ENCODE assay signal across 10 mouse cellular contexts in genomic region chr3:81922910-81923309, GRCm38 (mm10). TPM values are rescaled to one million over a fixed set of nuclear protein-coding genes. Genes with fewer than 3 reads are reported as not detected.
A peak's percentile ranks its signal among the peaks of the same experiment; 100 is the strongest.
DNase-seq lines count a peak whose midpoint lies in the region; ATAC-seq and TF ChIP-seq lines count a peak whose summit lies in the region.
"Had no signal": no experiment of that assay in that cellular context is flagged by ENCODE, and none has a peak within 500 bp of the region (broad histone marks: within the 10 kb centered on the region; RNA-seq: fewer than 3 reads in every experiment).

No protein-coding gene starts in this region.

- no peak overlapping the region; the same call in 1 of the 2 replicates for H3K9ac ChIP-seq in lung, embryonic 14.5 days
- no peak overlapping the region for H3K9ac ChIP-seq in hindbrain, postnatal 0 days (replicated peaks; ENCODE audit: low read length)
- no peak overlapping the region for H3K9ac ChIP-seq in neural tube, embryonic 13.5 days

- WGBS in lung, embryonic 14.5 days, result 14% methylated on average over 4 of the region's 4 CpGs
- WGBS in lung, adult 2 months, result 21% methylated on average over 4 of the region's 4 CpGs
- 28% methylated on average over 4 of the region's 4 CpGs for WGBS in hindbrain, postnatal 0 days
- WGBS in neural tube, embryonic 13.5 days, result 64% methylated on average over 4 of the region's 4 CpGs

- TF ChIP-seq CTCF in lung, embryonic 14.5 days (IDR thresholded peaks at IDR 0.05; ENCODE audit: low read depth), result peak; percentile 23
- no peak for TF ChIP-seq CTCF in lung, adult 2 months (IDR thresholded peaks at IDR 0.05; ENCODE audit: insufficient read depth, low read length)
- peak; percentile 29; the same call in 1 of the 2 replicates for TF ChIP-seq CTCF in hindbrain, postnatal 0 days (IDR thresholded peaks at IDR 0.05; ENCODE audit: low read depth)

- H3K4me2 ChIP-seq in lung, embryonic 14.5 days, result no peak overlapping the region
- no peak overlapping the region for H3K4me2 ChIP-seq in hindbrain, postnatal 0 days (ENCODE audit: low read depth, low read length)
- no peak overlapping the region for H3K4me2 ChIP-seq in neural tube, embryonic 13.5 days

- H3K9me3 ChIP-seq in lung, embryonic 14.5 days (ENCODE audit: low read depth, low read length), result no peaks in the 10 kb centered on the region
- no peaks in the 10 kb centered on the region for H3K9me3 ChIP-seq in hindbrain, postnatal 0 days (ENCODE audit: low read length)
- no peaks in the 10 kb centered on the region for H3K9me3 ChIP-seq in neural tube, embryonic 13.5 days

- no peak for TF ChIP-seq POLR2A in lung, adult 2 months (IDR thresholded peaks at IDR 0.05; ENCODE audit: borderline replicate concordance, extremely low read depth, low read depth, low read length)

- no peak overlapping the region for H3K27ac ChIP-seq in lung, embryonic 14.5 days (ENCODE audit: low read depth)
- H3K27ac ChIP-seq in hindbrain, postnatal 0 days, result peak overlapping the region; percentile 12; the same call in 1 of the 2 replicates
- H3K27ac ChIP-seq in neural tube, embryonic 13.5 days (replicated peaks), result no peak overlapping the region

- ATAC-seq in CD4-positive, CD25-positive, alpha-beta regulatory T cell, adult 4 months, result no peak
- ATAC-seq in lung, embryonic 14.5 days (ENCODE audit: insufficient read depth), result peak; percentile 81; the same call in 1 of the 2 replicates
- peak; percentile 86 for ATAC-seq in hindbrain, postnatal 0 days
- peak; percentile 25; the same call in 1 of the 2 replicates for ATAC-seq in neural tube, embryonic 13.5 days (ENCODE audit: low read depth)

- H3K4me3 ChIP-seq in lung, embryonic 14.5 days (ENCODE audit: low read depth, low read length), result no peak overlapping the region
- no peak overlapping the region for H3K4me3 ChIP-seq in lung, adult 2 months (replicated peaks; ENCODE audit: extremely low read depth, low read depth, low read length)
- H3K4me3 ChIP-seq in hindbrain, postnatal 0 days (ENCODE audit: low read length), result no peak overlapping the region
- no peak overlapping the region for H3K4me3 ChIP-seq in neural tube, embryonic 13.5 days

- no peaks in the 10 kb centered on the region for H3K36me3 ChIP-seq in lung, embryonic 14.5 days (ENCODE audit: insufficient read depth)
- H3K36me3 ChIP-seq in hindbrain, postnatal 0 days (ENCODE audit: insufficient read depth, low read length), result no peaks in the 10 kb centered on the region
- no peaks in the 10 kb centered on the region for H3K36me3 ChIP-seq in neural tube, embryonic 13.5 days

- H3K27me3 ChIP-seq in lung, embryonic 14.5 days (ENCODE audit: insufficient read depth, low read length), result no peaks in the 10 kb centered on the region
- no peaks in the 10 kb centered on the region for H3K27me3 ChIP-seq in hindbrain, postnatal 0 days (ENCODE audit: insufficient read depth, low read length)
- no peaks in the 10 kb centered on the region for H3K27me3 ChIP-seq in neural tube, embryonic 13.5 days

- peak; percentile 25 for DNase-seq in CD4-positive, CD25-positive, alpha-beta regulatory T cell, adult 2 months (ENCODE audit: low read depth, low spot score)
- peak; percentile 52 for DNase-seq in lung, embryonic 14.5 days
- DNase-seq in lung, adult 2 months, result no peak
- peak; percentile 63 for DNase-seq in hindbrain, postnatal 0 days (ENCODE audit: low spot score)
- DNase-seq in testis, postnatal 14 days (ENCODE audit: low spot score), result no peak
- DNase-seq in kidney, postnatal 4 days, result no peak
- DNase-seq: kidney, adult 9 months had no signal

- H3K4me1 ChIP-seq in lung, embryonic 14.5 days (ENCODE audit: insufficient read depth), result no peaks in the 10 kb centered on the region
- no peaks in the 10 kb centered on the region for H3K4me1 ChIP-seq in lung, adult 2 months (ENCODE audit: control insufficient read depth, insufficient read depth, low read length)
- no peaks in the 10 kb centered on the region for H3K4me1 ChIP-seq in hindbrain, postnatal 0 days (ENCODE audit: insufficient read depth, low read length)
- H3K4me1 ChIP-seq in neural tube, embryonic 13.5 days (replicated peaks), result no peaks in the 10 kb centered on the region

RNA-seq across cellular contexts. Expression of gene Ctso, which starts 9.5 kb away (rescaled TPM):
- polyA plus RNA-seq in CD4-positive, CD25-positive, alpha-beta regulatory T cell, adult 4 months (2017; shearing (Covaris generic)), result 10 to 100 TPM; 53.2 to 62.3 TPM
- polyA plus RNA-seq in lung, embryonic 14.5 days (2014; fragmentation: Nextera tagmentation; extraction: Ambion mirVana), result 15.0 and 15.3 TPM in 2 replicates
- 9.5 and 16.7 TPM in 2 replicates for polyA plus RNA-seq in lung, adult 2 months (2012; rRNA removed)
- total RNA-seq in hindbrain, postnatal 0 days (2014; rRNA removed), result 12.3 and 15.4 TPM in 2 replicates
- 23.6 and 26.7 TPM in 2 replicates for polyA plus RNA-seq in hindbrain, postnatal 0 days (2015; fragmentation: Nextera tagmentation; extraction: Ambion mirVana)
- polyA plus RNA-seq in neural tube, embryonic 13.5 days (2015; fragmentation: Nextera tagmentation; extraction: Ambion mirVana), result 9.0 and 10.1 TPM in 2 replicates

RNA-seq across cellular contexts. Expression of gene Tdo2, which starts 53.1 kb away (rescaled TPM):
- under 1 TPM; 0.40 to 0.51 TPM for polyA plus RNA-seq in CD4-positive, CD25-positive, alpha-beta regulatory T cell, adult 4 months (2017; shearing (Covaris generic))
- 3.1 and 3.4 TPM in 2 replicates for polyA plus RNA-seq in lung, embryonic 14.5 days (2014; fragmentation: Nextera tagmentation; extraction: Ambion mirVana)
- 0.52 and 0.60 TPM in 2 replicates for polyA plus RNA-seq in lung, adult 2 months (2012; rRNA removed)
- total RNA-seq in hindbrain, postnatal 0 days (2014; rRNA removed), result not detected in 2 replicates
- polyA plus RNA-seq in hindbrain, postnatal 0 days (2015; fragmentation: Nextera tagmentation; extraction: Ambion mirVana), result 0.40 and 0.52 TPM in 2 replicates
- 0.33 TPM in 1 of 2 replicates, not detected in the other for polyA plus RNA-seq in neural tube, embryonic 13.5 days (2015; fragmentation: Nextera tagmentation; extraction: Ambion mirVana)

RNA-seq across cellular contexts. Expression of gene Asic5, which starts 59.2 kb away (rescaled TPM):
- not detected for polyA plus RNA-seq in CD4-positive, CD25-positive, alpha-beta regulatory T cell, adult 4 months (2017; shearing (Covaris generic))
- 0.15 TPM in 1 of 2 replicates, not detected in the other for polyA plus RNA-seq in lung, embryonic 14.5 days (2014; fragmentation: Nextera tagmentation; extraction: Ambion mirVana)
- not detected in 2 replicates for polyA plus RNA-seq in lung, adult 2 months (2012; rRNA removed)
- total RNA-seq in hindbrain, postnatal 0 days (2014; rRNA removed), result 0.52 TPM in 1 of 2 replicates, not detected in the other
- polyA plus RNA-seq in hindbrain, postnatal 0 days (2015; fragmentation: Nextera tagmentation; extraction: Ambion mirVana), result 0.16 TPM in 1 of 2 replicates, not detected in the other
- not detected in 2 replicates for polyA plus RNA-seq in neural tube, embryonic 13.5 days (2015; fragmentation: Nextera tagmentation; extraction: Ambion mirVana)
- total RNA-seq: adrenal gland, postnatal 36 days had no signal

Comparison
In these comparisons a context has a peak if more than half of its experiments do, and no peak if none do; other contexts are left out.
1. DNase-seq: peak in CD4-positive, CD25-positive, alpha-beta regulatory T cell, adult 2 months (single experiment), lung, embryonic 14.5 days (single experiment) and hindbrain, postnatal 0 days (single experiment); none in lung, adult 2 months (single experiment), testis, postnatal 14 days (single experiment) and kidney, postnatal 4 days (0 of 2).